Mouse (Mus musculus) MEL (cell line): ENCODE data around the gene Megf6. TPM values are rescaled to one million over a fixed set of nuclear protein-coding genes. Genes with fewer than 3 reads are reported as not detected.

Experiments used
- DNase-seq: peaks from one replicate; pipeline ENCODE4 v3.0.0; 2011; ENCODE audit warnings: low read depth, low spot score
- H3K27ac ChIP-seq: 2 replicates; pipeline ENCODE4 v1.5.1; 2012; ENCODE audit warnings: low read depth, mild to moderate bottlenecking, control low read depth, low read length, moderate library complexity; ENCODE audit not compliant: control insufficient read depth
- H3K27me3 ChIP-seq, 2 experiments: fragments of 150-350 bp in 1 of 2; sonication (generic) in 1 of 2; 2 replicates each; pipeline ENCODE4 v1.6.1; 2012; ENCODE audit warnings: low read length in 2 of 2, mild to moderate bottlenecking in 2 of 2, improper control_type of control experiment in 1 of 2, moderate library complexity in 1 of 2; ENCODE audit not compliant: insufficient read depth in 2 of 2, control insufficient read depth in 1 of 2
- H3K36me3 ChIP-seq, 2 experiments: 2 replicates each; pipeline ENCODE4 v1.6.1; 2012 to 2014; ENCODE audit warnings: low read length in 2 of 2, improper control_type of control experiment in 1 of 2, inconsistent platforms in 1 of 2, mild to moderate bottlenecking in 1 of 2; ENCODE audit not compliant: insufficient read depth in 2 of 2, control insufficient read depth in 1 of 2
- H3K4me1 ChIP-seq, 2 experiments: fragments of 150-350 bp in 1 of 2; sonication (generic) in 1 of 2; 2 replicates each; pipeline ENCODE4 v1.6.1; 2012; ENCODE audit warnings: low read length in 2 of 2, improper control_type of control experiment in 1 of 2, mild to moderate bottlenecking in 1 of 2; ENCODE audit not compliant: insufficient read depth in 2 of 2, control insufficient read depth in 1 of 2
- H3K4me3 ChIP-seq, 2 experiments: fragments of 150-350 bp in 1 of 2; sonication (generic) in 1 of 2; 2 replicates each; pipeline ENCODE4 v1.5.1; 2012; ENCODE audit warnings: low read depth in 2 of 2, low read length in 2 of 2, mild to moderate bottlenecking in 2 of 2, moderate library complexity in 2 of 2, control low read depth in 1 of 2, improper control_type of control experiment in 1 of 2; ENCODE audit not compliant: control insufficient read depth in 1 of 2, insufficient read depth in 1 of 2
- H3K79me2 ChIP-seq: 2 replicates; pipeline ENCODE4 v1.6.1; 2012; ENCODE audit warnings: mild to moderate bottlenecking, low read length, moderate library complexity; ENCODE audit not compliant: control insufficient read depth, poor library complexity, insufficient read depth
- H3K9ac ChIP-seq: 2 replicates; pipeline ENCODE4 v1.6.1; 2012; ENCODE audit warnings: low read depth, mild to moderate bottlenecking, control low read depth, low read length, moderate library complexity; ENCODE audit not compliant: control insufficient read depth, poor library complexity, severe bottlenecking
- H3K9me3 ChIP-seq: fragments of 150-350 bp; sonication (generic); replicated peaks from 2 replicates; pipeline ENCODE4 v1.6.1; 2012; ENCODE audit warnings: mild to moderate bottlenecking, low read length, improper control_type of control experiment, moderate library complexity; ENCODE audit not compliant: insufficient read depth
- BHLHE40 ChIP-seq: IDR thresholded peaks from 2 replicates; pipeline ENCODE4 v1.6.1; 2012; ENCODE audit warnings: low read depth, mild to moderate bottlenecking, inconsistent platforms, low read length, improper control_type of control experiment, borderline replicate concordance
- CHD1 ChIP-seq: IDR thresholded peaks from 2 replicates; pipeline ENCODE4 v1.6.1; 2012; ENCODE audit warnings: low read depth, mild to moderate bottlenecking, inconsistent platforms, low read length, improper control_type of control experiment
- CTCF ChIP-seq, 3 experiments: IDR thresholded peaks in 2 of 3; conservative IDR thresholded peaks in 1 of 3; 2 replicates each; pipeline ENCODE4 v1.5.1; 2011 to 2012; ENCODE audit warnings: low read length in 3 of 3, low read depth in 2 of 3, mild to moderate bottlenecking in 2 of 3, improper control_type of control experiment in 1 of 3, inconsistent platforms in 1 of 3, mixed read lengths in 1 of 3, moderate library complexity in 1 of 3; ENCODE audit not compliant: control insufficient read depth in 1 of 3, insufficient read depth in 1 of 3, poor library complexity in 1 of 3, severe bottlenecking in 1 of 3
- E2F4 ChIP-seq: IDR thresholded peaks from 2 replicates; pipeline ENCODE4 v1.6.1; 2011; ENCODE audit warnings: low read depth, low read length, improper control_type of control experiment, borderline replicate concordance
- ELF1 ChIP-seq: IDR thresholded peaks from 2 replicates; pipeline ENCODE4 v1.6.1; 2014; ENCODE audit warnings: low read depth, mild to moderate bottlenecking, inconsistent platforms, low read length, improper control_type of control experiment, moderate library complexity
- EP300 ChIP-seq, 2 experiments: IDR thresholded peaks; 2 replicates each; pipeline ENCODE4 v1.6.1; 2011; ENCODE audit warnings: improper control_type of control experiment in 2 of 2, low read length in 2 of 2, low read depth in 1 of 2, mild to moderate bottlenecking in 1 of 2
- ETS1 ChIP-seq: IDR thresholded peaks from 2 replicates; pipeline ENCODE4 v1.6.1; 2012; ENCODE audit warnings: low read depth, mild to moderate bottlenecking, inconsistent platforms, low read length, improper control_type of control experiment, moderate library complexity
- GABPA ChIP-seq: IDR thresholded peaks from 2 replicates; pipeline ENCODE4 v1.6.1; 2012; ENCODE audit warnings: low read depth, mild to moderate bottlenecking, inconsistent platforms, low read length, improper control_type of control experiment, moderate library complexity
- HCFC1 ChIP-seq: IDR thresholded peaks from 2 replicates; pipeline ENCODE4 v1.6.1; 2012; ENCODE audit warnings: low read depth, mild to moderate bottlenecking, inconsistent platforms, low read length, improper control_type of control experiment, moderate library complexity
- JUND ChIP-seq: IDR thresholded peaks from 2 replicates; pipeline ENCODE4 v1.6.1; 2011; ENCODE audit warnings: low read depth, mild to moderate bottlenecking, improper control_type of control experiment, low read length
- KAT2A ChIP-seq: conservative IDR thresholded peaks from 2 replicates; pipeline ENCODE4 v1.6.1; 2012; ENCODE audit warnings: low read depth, low read length, improper control_type of control experiment, inconsistent platforms
- MAZ ChIP-seq: IDR thresholded peaks from 2 replicates; pipeline ENCODE4 v1.6.1; 2012; ENCODE audit warnings: low read depth, mild to moderate bottlenecking, inconsistent platforms, low read length, improper control_type of control experiment
- MEF2A ChIP-seq: IDR thresholded peaks from 2 replicates; pipeline ENCODE4 v1.6.1; 2014; ENCODE audit warnings: low read depth, mild to moderate bottlenecking, inconsistent platforms, low read length, improper control_type of control experiment; ENCODE audit not compliant: poor library complexity, insufficient replicate concordance, severe bottlenecking; ENCODE audit errors: extremely low read depth
- MXI1 ChIP-seq: IDR thresholded peaks from 2 replicates; pipeline ENCODE4 v1.6.1; 2011; ENCODE audit warnings: mild to moderate bottlenecking, low read depth, low read length, improper control_type of control experiment
- MYB ChIP-seq: IDR thresholded peaks from 2 replicates; pipeline ENCODE4 v1.6.1; 2011; ENCODE audit warnings: mild to moderate bottlenecking, low read depth, low read length, improper control_type of control experiment
- MYC ChIP-seq: IDR thresholded peaks from 2 replicates; pipeline ENCODE4 v1.6.1; 2011; ENCODE audit warnings: low read depth, mild to moderate bottlenecking, low read length, improper control_type of control experiment, moderate library complexity
- NRF1 ChIP-seq: IDR thresholded peaks from 2 replicates; pipeline ENCODE4 v1.6.1; 2014; ENCODE audit warnings: low read depth, mild to moderate bottlenecking, inconsistent platforms, low read length, improper control_type of control experiment, moderate library complexity; ENCODE audit not compliant: poor library complexity, insufficient read depth, severe bottlenecking
- POLR2A ChIP-seq, 2 experiments: IDR thresholded peaks; 2 replicates each; pipeline ENCODE4 v1.6.1; 2011 to 2012; ENCODE audit warnings: low read length in 2 of 2, mild to moderate bottlenecking in 2 of 2, control low read depth in 1 of 2, improper control_type of control experiment in 1 of 2, low read depth in 1 of 2, moderate library complexity in 1 of 2; ENCODE audit not compliant: control insufficient read depth in 1 of 2, insufficient read depth in 1 of 2, poor library complexity in 1 of 2
- POLR2AphosphoS2 ChIP-seq: IDR thresholded peaks from 2 replicates; pipeline ENCODE4 v1.6.1; 2011; ENCODE audit warnings: low read length, improper control_type of control experiment
- SIN3A ChIP-seq: IDR thresholded peaks from 2 replicates; pipeline ENCODE4 v1.6.1; 2012; ENCODE audit warnings: low read length, improper control_type of control experiment, inconsistent platforms
- TBP ChIP-seq: IDR thresholded peaks from 2 replicates; pipeline ENCODE4 v1.8.0; 2011; ENCODE audit warnings: low read depth, low read length, improper control_type of control experiment
- TCF12 ChIP-seq: IDR thresholded peaks from 2 replicates; pipeline ENCODE4 v1.6.1; 2014; ENCODE audit warnings: low read depth, mild to moderate bottlenecking, inconsistent platforms, low read length, improper control_type of control experiment, moderate library complexity
- USF1 ChIP-seq: IDR thresholded peaks from 2 replicates; pipeline ENCODE4 v1.6.1; 2014; ENCODE audit warnings: low read depth, mild to moderate bottlenecking, inconsistent platforms, low read length, improper control_type of control experiment, moderate library complexity
- USF2 ChIP-seq, 2 experiments: IDR thresholded peaks; 2 replicates each; pipeline ENCODE4 v1.6.1; 2011 to 2012; ENCODE audit warnings: improper control_type of control experiment in 2 of 2, low read length in 2 of 2, borderline replicate concordance in 1 of 2, inconsistent platforms in 1 of 2, low read depth in 1 of 2, mild to moderate bottlenecking in 1 of 2; ENCODE audit not compliant: insufficient read depth in 1 of 2
- ZC3H11A ChIP-seq: IDR thresholded peaks from 2 replicates; pipeline ENCODE4 v1.6.1; 2012; ENCODE audit warnings: low read depth, mild to moderate bottlenecking, inconsistent platforms, low read length, improper control_type of control experiment
- ZMIZ1 ChIP-seq: IDR thresholded peaks from 2 replicates; pipeline ENCODE4 v1.6.1; 2012; ENCODE audit warnings: low read depth, mild to moderate bottlenecking, inconsistent platforms, low read length, improper control_type of control experiment, moderate library complexity
- polyA plus RNA-seq, 2 experiments: library from polyadenylated mRNA; stranded (reverse) in 1 of 2; unstranded in 1 of 2; fragments of >175 nt in 1 of 2; fragments of >200 nt in 1 of 2; gene quantifications; 2 replicates each; pipeline versions ENCODE4 v1.2.1 to v1.2.4; 2012; ENCODE audit warnings: low replicate concordance in 2 of 2, low read depth in 1 of 2; ENCODE audit not compliant: insufficient read length in 2 of 2, insufficient read depth in 1 of 2, missing spikeins in 1 of 2
- total RNA-seq: library from RNA; depleted of rRNA; stranded (reverse); fragments of 300-350 nt; gene quantifications from 2 replicates; pipeline ENCODE4 v1.2.3, GENCODE M21; 2012

Gene Megf6
- total and polyA plus RNA-seq, 3 experiments: 0.07 to 0.12 TPM; not detected in 1

- DNase-seq: no peak
- Histone ChIP-seq H3K27ac (no peak overlapping the region), H3K4me3 (no peak overlapping the region), H3K4me1 (no peaks in the 10 kb centered on the region), H3K36me3 (no peaks in the 10 kb centered on the region), H3K9ac (no peak overlapping the region), H3K79me2 (no peaks in the 10 kb centered on the region), H3K27me3 (no peaks in the 10 kb centered on the region), H3K9me3 (no peaks in the 10 kb centered on the region)
- TF ChIP-seq TCF12 (no peak), CTCF (IDR thresholded peaks at IDR 0.05 in 2 of 3, conservative IDR thresholded peaks at IDR 0.05 in 1 of 3; ENCODE audit: control insufficient read depth in 1 of 3, insufficient read depth in 1 of 3, low read depth in 2 of 3, low read length in 3 of 3, poor library complexity in 1 of 3, severe bottlenecking in 1 of 3) (no peak), SIN3A (no peak), MYC (no peak), MXI1 (no peak), E2F4 (no peak), MEF2A (no peak), ELF1 (no peak), USF1 (no peak), CHD1 (no peak), JUND (no peak), EP300 (IDR thresholded peaks at IDR 0.05; ENCODE audit: low read depth in 1 of 2, low read length in 2 of 2) (no peak), ETS1 (no peak), MYB (no peak), POLR2AphosphoS2 (no peak), USF2 (IDR thresholded peaks at IDR 0.05; ENCODE audit: borderline replicate concordance in 1 of 2, insufficient read depth in 1 of 2, low read depth in 1 of 2, low read length in 2 of 2) (no peak), MAZ (no peak), POLR2A (IDR thresholded peaks at IDR 0.05; ENCODE audit: control insufficient read depth in 1 of 2, insufficient read depth in 1 of 2, low read depth in 1 of 2, low read length in 2 of 2, poor library complexity in 1 of 2) (no peak), NRF1 (no peak), HCFC1 (no peak)
Measured at GRCm38 (mm10) chr4:154237306-154237705, 66.8 kb downstream of the Megf6 start.

GRCm38 (mm10) chr4:154239199-154239598 is 68.7 kb downstream of the Megf6 start:
- Histone ChIP-seq H3K9ac (no peak overlapping the region), H3K4me1 (no peaks in the 10 kb centered on the region), H3K36me3 (no peaks in the 10 kb centered on the region), H3K79me2 (no peaks in the 10 kb centered on the region), H3K27ac (no peak overlapping the region), H3K27me3 (no peaks in the 10 kb centered on the region), H3K9me3 (no peaks in the 10 kb centered on the region), H3K4me3 (no peak overlapping the region)
- TF ChIP-seq GABPA (no peak), CTCF (IDR thresholded peaks at IDR 0.05 in 2 of 3, conservative IDR thresholded peaks at IDR 0.05 in 1 of 3; ENCODE audit: control insufficient read depth in 1 of 3, insufficient read depth in 1 of 3, low read depth in 2 of 3, low read length in 3 of 3, poor library complexity in 1 of 3, severe bottlenecking in 1 of 3) (no peak), JUND (no peak), POLR2A (IDR thresholded peaks at IDR 0.05; ENCODE audit: control insufficient read depth in 1 of 2, insufficient read depth in 1 of 2, low read depth in 1 of 2, low read length in 2 of 2, poor library complexity in 1 of 2) (no peak), KAT2A (no peak), TBP (no peak), POLR2AphosphoS2 (no peak), EP300 (IDR thresholded peaks at IDR 0.05; ENCODE audit: low read depth in 1 of 2, low read length in 2 of 2) (no peak), ZMIZ1 (no peak), BHLHE40 (no peak), ZC3H11A (no peak), MYB (no peak), USF2 (IDR thresholded peaks at IDR 0.05; ENCODE audit: borderline replicate concordance in 1 of 2, insufficient read depth in 1 of 2, low read depth in 1 of 2, low read length in 2 of 2) (no peak)
- DNase-seq: no peak
